Mouse (Mus musculus) kidney, adult 2 months (tissue): Measurements from ENCODE around the gene Elof1.

Experiments used
- CTCF ChIP-seq: fragments of 200-500 bp; conservative IDR thresholded peaks from 2 replicates; pipeline ENCODE4 v1.5.1; 2011; ENCODE audit warnings: low read depth, mild to moderate bottlenecking, control low read depth, low read length, moderate library complexity, mixed read lengths; ENCODE audit not compliant: insufficient read depth, insufficient read length
- POLR2A ChIP-seq: fragments of 200-500 bp; IDR thresholded peaks from one replicate; pipeline ENCODE4 v1.6.1; 2011; ENCODE audit warnings: low read depth, low read length, control low read depth

DNA sequence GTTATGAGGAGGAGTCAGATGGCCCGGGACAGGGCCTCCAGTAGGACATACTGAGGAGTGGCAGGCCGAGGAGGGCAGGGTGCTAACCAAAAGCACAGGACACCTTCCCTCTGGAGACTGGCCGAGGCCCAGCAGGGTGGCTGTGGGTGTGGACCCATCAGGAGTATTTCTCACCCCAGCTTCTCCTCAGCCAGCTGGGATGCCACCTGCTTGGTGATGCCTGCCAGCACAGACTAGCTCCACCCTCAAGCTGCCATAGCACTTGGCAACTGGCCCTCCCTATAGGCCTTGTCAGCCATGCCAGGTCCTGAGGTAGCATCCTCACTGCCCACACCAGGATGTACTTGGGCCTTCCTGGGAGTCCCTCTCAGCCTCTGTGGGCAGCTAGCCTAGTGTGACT lies 52.6 kb downstream of the Elof1 start:
- no peak for TF ChIP-seq CTCF
- TF ChIP-seq POLR2A: no peak
